Mouse (Mus musculus) liver, embryonic 12.5 days (tissue): ENCODE data around the gene Ice2. TPM values are rescaled to one million over a fixed set of nuclear protein-coding genes. Genes with fewer than 3 reads are reported as not detected.

ENCODE experiments used
- ATAC-seq: fragments of 200-750 bp; cut with Nextera tagmentation; 2 replicates; pipeline ENCODE4 v1.8.0; 2017; ENCODE audit warnings: moderate number of reproducible peaks, mild to moderate bottlenecking, moderate library complexity
- H3K27ac ChIP-seq: fragments of 300-500 bp; sonication (generic); 2 replicates; pipeline ENCODE4 v1.5.1; 2016; ENCODE audit warnings: mild to moderate bottlenecking
- H3K27me3 ChIP-seq: fragments of 300-500 bp; sonication (generic); replicated peaks from 2 replicates; pipeline ENCODE4 v1.6.1; 2016; ENCODE audit warnings: mild to moderate bottlenecking, moderate library complexity
- H3K36me3 ChIP-seq: fragments of 300-500 bp; sonication (generic); 2 replicates; pipeline ENCODE4 v1.6.1; 2016; ENCODE audit warnings: mild to moderate bottlenecking, moderate library complexity
- H3K4me1 ChIP-seq: fragments of 300-500 bp; sonication (generic); 2 replicates; pipeline ENCODE4 v1.6.1; 2016
- H3K4me2 ChIP-seq: fragments of 300-500 bp; sonication (generic); 2 replicates; pipeline ENCODE4 v1.6.1; 2016; ENCODE audit warnings: mild to moderate bottlenecking, moderate library complexity
- H3K4me3 ChIP-seq: fragments of 300-500 bp; sonication (generic); 2 replicates; pipeline ENCODE4 v1.5.1; 2016; ENCODE audit warnings: mild to moderate bottlenecking, moderate library complexity
- H3K9ac ChIP-seq: fragments of 300-500 bp; sonication (generic); 2 replicates; pipeline ENCODE4 v1.6.1; 2016; ENCODE audit warnings: mild to moderate bottlenecking, moderate library complexity
- H3K9me3 ChIP-seq: fragments of 300-500 bp; sonication (generic); replicated peaks from 2 replicates; pipeline ENCODE4 v1.6.1; 2016; ENCODE audit warnings: mild to moderate bottlenecking, moderate library complexity
- WGBS: fragments of 180-500 bp; shearing (Covaris S2); methylation state at CpG from one replicate; pipeline ENCODE4 v1.1.7; 2016; ENCODE audit not compliant: insufficient replicate concordance; 5-methylcytosine and 5-hydroxymethylcytosine counted together
- polyA plus RNA-seq: library from polyadenylated mRNA; unstranded; fragments of >200 nt; fragmentation: Nextera tagmentation; extraction: Ambion mirVana; gene quantifications from 2 replicates; pipeline ENCODE4 v1.2.1, GENCODE M21; 2016

The Ice2 gene
- 12.3 and 13.4 TPM in 2 replicates for polyA plus RNA-seq

GRCm38 (mm10) chr9:69397760-69398452 lies at the start of gene Ice2:
Gene Ice2 (plus strand): TSS chr9:69397906.
- peak within 1 kb of the TSS; percentile 93 for H3K4me2 ChIP-seq
- no peaks in the 10 kb centered on the region for H3K9me3 ChIP-seq
- peaks cover 16% of the 10 kb centered on the region for H3K4me1 ChIP-seq
- H3K36me3 ChIP-seq: 0 out of 2 replicates have a peak, but pooled peaks cover 9% of the 10 kb centered on the region
- H3K27ac ChIP-seq: peak within 1 kb of the TSS; percentile 80
- WGBS: under 1% methylated on average over 53 of the region's 53 CpGs
- H3K9ac ChIP-seq: peak within 1 kb of the TSS; percentile 80
- no peaks in the 10 kb centered on the region for H3K27me3 ChIP-seq
- peak within 1 kb of the TSS; percentile 73 for H3K4me3 ChIP-seq
- peak; percentile 91 for ATAC-seq

GRCm38 (mm10) chr9:69349537-69349936 lies 48.2 kb upstream of the Ice2 start:
- H3K27me3 ChIP-seq: no peaks in the 10 kb centered on the region
- H3K27ac ChIP-seq: no peak overlapping the region
- H3K9ac ChIP-seq: no peak overlapping the region
- WGBS: 62% methylated on average over 2 of the region's 2 CpGs
- no peak for ATAC-seq
- H3K4me1 ChIP-seq: peaks cover 8% of the 10 kb centered on the region; the same call in 1 of the 2 replicates
- H3K4me3 ChIP-seq: no peak overlapping the region
- no peaks in the 10 kb centered on the region for H3K36me3 ChIP-seq
- H3K4me2 ChIP-seq: no peak overlapping the region
- H3K9me3 ChIP-seq: no peaks in the 10 kb centered on the region

GRCm38 (mm10) chr9:69354228-69354627 lies 43.5 kb upstream of the Ice2 start:
- no peaks in the 10 kb centered on the region for H3K27me3 ChIP-seq
- no peak overlapping the region for H3K4me3 ChIP-seq
- H3K9ac ChIP-seq: no peak overlapping the region
- no peak overlapping the region for H3K27ac ChIP-seq
- 79% methylated on average over 6 of the region's 6 CpGs for WGBS
- no peak overlapping the region for H3K4me2 ChIP-seq
- H3K4me1 ChIP-seq: no peaks in the 10 kb centered on the region
- no peaks in the 10 kb centered on the region for H3K36me3 ChIP-seq
- H3K9me3 ChIP-seq: no peaks in the 10 kb centered on the region
- no peak for ATAC-seq

GRCm38 (mm10) chr9:69357834-69358233 lies 39.9 kb upstream of the Ice2 start:
- Histone ChIP-seq H3K4me3 (no peak overlapping the region), H3K27me3 (no peaks in the 10 kb centered on the region), H3K27ac (no peak overlapping the region), H3K9me3 (no peaks in the 10 kb centered on the region), H3K9ac (no peak overlapping the region), H3K4me1 (no peaks in the 10 kb centered on the region), H3K36me3 (no peaks in the 10 kb centered on the region), H3K4me2 (no peak overlapping the region)
- WGBS: 18% methylated on average over 3 of the region's 3 CpGs
- no peak for ATAC-seq

GRCm38 (mm10) chr9:69358797-69359196 lies 38.9 kb upstream of the Ice2 start:
- no peak overlapping the region for H3K27ac ChIP-seq
- no peak overlapping the region for H3K4me3 ChIP-seq
- H3K4me2 ChIP-seq: no peak overlapping the region
- WGBS: 64% methylated on average over 6 of the region's 6 CpGs
- no peak overlapping the region for H3K9ac ChIP-seq
- H3K4me1 ChIP-seq: no peaks in the 10 kb centered on the region
- no peak for ATAC-seq
- H3K9me3 ChIP-seq: no peaks in the 10 kb centered on the region
- no peaks in the 10 kb centered on the region for H3K36me3 ChIP-seq
- H3K27me3 ChIP-seq: no peaks in the 10 kb centered on the region

GRCm38 (mm10) chr9:69361951-69362445 lies 35.7 kb upstream of the Ice2 start:
- Histone ChIP-seq H3K36me3 (0 out of 2 replicates have a peak, but pooled peaks cover 5% of the 10 kb centered on the region), H3K4me2 (no peak overlapping the region), H3K4me3 (no peak overlapping the region), H3K27ac (no peak overlapping the region), H3K4me1 (no peaks in the 10 kb centered on the region), H3K27me3 (no peaks in the 10 kb centered on the region), H3K9me3 (no peaks in the 10 kb centered on the region), H3K9ac (no peak overlapping the region)
- no peak for ATAC-seq
- WGBS: 69% methylated on average over 8 of the region's 8 CpGs

- Histone ChIP-seq H3K4me2 (no peak overlapping the region), H3K9ac (no peak overlapping the region), H3K36me3 (0 out of 2 replicates have a peak, but pooled peaks cover 5% of the 10 kb centered on the region), H3K4me3 (no peak overlapping the region), H3K4me1 (no peaks in the 10 kb centered on the region), H3K27me3 (no peaks in the 10 kb centered on the region), H3K27ac (no peak overlapping the region), H3K9me3 (no peaks in the 10 kb centered on the region)
- WGBS: 50% methylated on average over 4 of the region's 4 CpGs
- no peak for ATAC-seq
These were observed 34.9 kb upstream of the Ice2 start for GRCm38 (mm10) chr9:69362766-69363165.

GRCm38 (mm10) chr9:69364117-69364516 lies 33.6 kb upstream of the Ice2 start:
- Histone ChIP-seq H3K27me3 (no peaks in the 10 kb centered on the region), H3K4me3 (no peak overlapping the region), H3K36me3 (0 out of 2 replicates have a peak, but pooled peaks cover 5% of the 10 kb centered on the region), H3K9ac (no peak overlapping the region), H3K27ac (no peak overlapping the region), H3K4me2 (no peak overlapping the region), H3K9me3 (no peaks in the 10 kb centered on the region), H3K4me1 (no peaks in the 10 kb centered on the region)
- no peak for ATAC-seq
- 40% methylated on average over 16 of the region's 16 CpGs for WGBS

GRCm38 (mm10) chr9:69367055-69367454 lies 30.7 kb upstream of the Ice2 start:
- Histone ChIP-seq H3K9ac (no peak overlapping the region), H3K36me3 (0 out of 2 replicates have a peak, but pooled peaks cover 5% of the 10 kb centered on the region), H3K4me3 (no peak overlapping the region), H3K27ac (no peak overlapping the region), H3K9me3 (no peaks in the 10 kb centered on the region), H3K27me3 (no peaks in the 10 kb centered on the region), H3K4me1 (no peaks in the 10 kb centered on the region), H3K4me2 (no peak overlapping the region)
- no peak for ATAC-seq
- 48% methylated on average over 4 of the region's 4 CpGs for WGBS

GRCm38 (mm10) chr9:69368071-69368470 lies 29.6 kb upstream of the Ice2 start:
- Histone ChIP-seq H3K4me2 (no peak overlapping the region), H3K4me3 (no peak overlapping the region), H3K27ac (no peak overlapping the region), H3K9ac (no peak overlapping the region), H3K27me3 (no peaks in the 10 kb centered on the region), H3K9me3 (no peaks in the 10 kb centered on the region), H3K4me1 (no peaks in the 10 kb centered on the region), H3K36me3 (0 out of 2 replicates have a peak, but pooled peaks cover 5% of the 10 kb centered on the region)
- 57% methylated on average over 8 of the region's 8 CpGs for WGBS
- no peak for ATAC-seq

GRCm38 (mm10) chr9:69371046-69371724 lies 26.5 kb upstream of the Ice2 start:
- no peak for ATAC-seq
- no peaks in the 10 kb centered on the region for H3K27me3 ChIP-seq
- H3K27ac ChIP-seq: no peak overlapping the region
- H3K4me1 ChIP-seq: no peaks in the 10 kb centered on the region
- no peaks in the 10 kb centered on the region for H3K9me3 ChIP-seq
- no peak overlapping the region for H3K4me3 ChIP-seq
- peaks cover 2% of the 10 kb centered on the region; the same call in 1 of the 2 replicates for H3K36me3 ChIP-seq
- H3K9ac ChIP-seq: no peak overlapping the region
- no peak overlapping the region for H3K4me2 ChIP-seq
- WGBS: 71% methylated on average over 11 of the region's 11 CpGs

GRCm38 (mm10) chr9:69372871-69373270 lies 24.8 kb upstream of the Ice2 start:
- WGBS: 46% methylated on average over 4 of the region's 4 CpGs
- H3K4me1 ChIP-seq: no peaks in the 10 kb centered on the region

More at GRCm38 (mm10) chr9:69372871-69373270, 24.8 kb upstream of the Ice2 start:
- ATAC-seq: no peak
- Histone ChIP-seq H3K4me2 (no peak overlapping the region), H3K9me3 (no peaks in the 10 kb centered on the region), H3K36me3 (peaks cover 9% of the 10 kb centered on the region; the same call in 1 of the 2 replicates), H3K4me3 (no peak overlapping the region), H3K9ac (no peak overlapping the region), H3K27me3 (no peaks in the 10 kb centered on the region), H3K27ac (no peak overlapping the region)
